Mouse (Mus musculus): Measurements from ENCODE around the gene Scd2. TPM values are rescaled to one million over a fixed set of nuclear protein-coding genes. Genes with fewer than 3 reads are reported as not detected.
A peak's percentile ranks its signal among the peaks of the same experiment; 100 is the strongest.

Gene Scd2
- polyA plus RNA-seq, 1 experiment from 2014 or later: 298 TPM

GRCm38 (mm10) chr19:44265300-44265699, 28.2 kb upstream of the Scd2 start:
- no peaks in the 10 kb centered on the region for H3K4me1 ChIP-seq (ENCODE audit: control insufficient read depth, insufficient read depth, low read length)
- ATAC-seq (replicated peaks; ENCODE audit: insufficient number of reproducible peaks, low FRiP score, low TSS enrichment, low read depth): no peak
- H3K27me3 ChIP-seq (ENCODE audit: control insufficient read depth, insufficient read depth, low read length): no peaks in the 10 kb centered on the region
- DNase-seq (ENCODE audit: low spot score): no peak
- H3K4me2 ChIP-seq (ENCODE audit: low read depth, low read length): no peak overlapping the region
- no peaks in the 10 kb centered on the region for H3K9me3 ChIP-seq (replicated peaks; ENCODE audit: control insufficient read depth, low read length)
- no peaks in the 10 kb centered on the region for H3K36me3 ChIP-seq (replicated peaks; ENCODE audit: control insufficient read depth, insufficient read depth, low read depth, low read length)
- WGBS: 56% methylated on average over 7 of the region's 7 CpGs
- no peak overlapping the region for H3K9ac ChIP-seq (replicated peaks; ENCODE audit: low read length)
- H3K4me3 ChIP-seq (ENCODE audit: low read depth, low read length): no peak overlapping the region
- H3K27ac ChIP-seq (replicated peaks; ENCODE audit: low read depth, low read length): no peak overlapping the region

GRCm38 (mm10) chr19:44265911-44266337, 27.6 kb upstream of the Scd2 start:
- 39% methylated on average over 5 of the region's 5 CpGs for WGBS
- H3K27ac ChIP-seq (replicated peaks; ENCODE audit: low read depth, low read length): no peak overlapping the region
- H3K9ac ChIP-seq (replicated peaks; ENCODE audit: low read length): no peak overlapping the region
- no peaks in the 10 kb centered on the region for H3K4me1 ChIP-seq (ENCODE audit: control insufficient read depth, insufficient read depth, low read length)
- H3K9me3 ChIP-seq (replicated peaks; ENCODE audit: control insufficient read depth, low read length): no peaks in the 10 kb centered on the region
- H3K27me3 ChIP-seq (ENCODE audit: control insufficient read depth, insufficient read depth, low read length): no peaks in the 10 kb centered on the region
- no peak for DNase-seq (ENCODE audit: low spot score)
- H3K4me3 ChIP-seq (ENCODE audit: low read depth, low read length): no peak overlapping the region
- H3K4me2 ChIP-seq (ENCODE audit: low read depth, low read length): no peak overlapping the region
- no peak for ATAC-seq (replicated peaks; ENCODE audit: insufficient number of reproducible peaks, low FRiP score, low TSS enrichment, low read depth)
- no peaks in the 10 kb centered on the region for H3K36me3 ChIP-seq (replicated peaks; ENCODE audit: control insufficient read depth, insufficient read depth, low read depth, low read length)

- no peak; the same call in 1 of the 2 replicates for ATAC-seq (replicated peaks; ENCODE audit: insufficient number of reproducible peaks, low FRiP score, low TSS enrichment, low read depth)
- peak overlapping the region; percentile 42 for H3K4me3 ChIP-seq (ENCODE audit: low read depth, low read length)
- no peaks in the 10 kb centered on the region for H3K27me3 ChIP-seq (ENCODE audit: control insufficient read depth, insufficient read depth, low read length)
- WGBS: 5% methylated on average over 6 of the region's 6 CpGs
- H3K9me3 ChIP-seq (replicated peaks; ENCODE audit: control insufficient read depth, low read length): no peaks in the 10 kb centered on the region
- H3K4me2 ChIP-seq (ENCODE audit: low read depth, low read length): peak overlapping the region; percentile 78
- H3K4me1 ChIP-seq (ENCODE audit: control insufficient read depth, insufficient read depth, low read length): no peaks in the 10 kb centered on the region
- no peaks in the 10 kb centered on the region for H3K36me3 ChIP-seq (replicated peaks; ENCODE audit: control insufficient read depth, insufficient read depth, low read depth, low read length)
- peak; percentile 51 for DNase-seq (ENCODE audit: low spot score)
- peak overlapping the region; percentile 75 for H3K9ac ChIP-seq (replicated peaks; ENCODE audit: low read length)
- peak overlapping the region; percentile 86 for H3K27ac ChIP-seq (replicated peaks; ENCODE audit: low read depth, low read length)
These were observed 27.0 kb upstream of the Scd2 start for GRCm38 (mm10) chr19:44266458-44266823.

GRCm38 (mm10) chr19:44266824-44267498, 26.5 kb upstream of the Scd2 start:
- WGBS: under 1% methylated on average over 43 of the region's 43 CpGs
- no peaks in the 10 kb centered on the region for H3K9me3 ChIP-seq (replicated peaks; ENCODE audit: control insufficient read depth, low read length)
- H3K4me2 ChIP-seq (ENCODE audit: low read depth, low read length): peak overlapping the region; percentile 78
- DNase-seq (ENCODE audit: low spot score) (peak; percentile 94), ATAC-seq (replicated peaks; ENCODE audit: insufficient number of reproducible peaks, low FRiP score, low TSS enrichment, low read depth) (peak; percentile 99)
- H3K4me3 ChIP-seq (ENCODE audit: low read depth, low read length): peak overlapping the region; percentile 42
- H3K9ac ChIP-seq (replicated peaks; ENCODE audit: low read length): peak overlapping the region; percentile 75
- H3K36me3 ChIP-seq (replicated peaks; ENCODE audit: control insufficient read depth, insufficient read depth, low read depth, low read length): no peaks in the 10 kb centered on the region
- H3K4me1 ChIP-seq (ENCODE audit: control insufficient read depth, insufficient read depth, low read length): no peaks in the 10 kb centered on the region
- peak overlapping the region; percentile 86 for H3K27ac ChIP-seq (replicated peaks; ENCODE audit: low read depth, low read length)
- H3K27me3 ChIP-seq (ENCODE audit: control insufficient read depth, insufficient read depth, low read length): no peaks in the 10 kb centered on the region

- DNase-seq (ENCODE audit: low spot score) (no peak), ATAC-seq (replicated peaks; ENCODE audit: insufficient number of reproducible peaks, low FRiP score, low TSS enrichment, low read depth) (no peak)
- peak overlapping the region; percentile 78 for H3K4me2 ChIP-seq (ENCODE audit: low read depth, low read length)
- H3K9me3 ChIP-seq (replicated peaks; ENCODE audit: control insufficient read depth, low read length): no peaks in the 10 kb centered on the region
- peak overlapping the region; percentile 75 for H3K9ac ChIP-seq (replicated peaks; ENCODE audit: low read length)
- no peaks in the 10 kb centered on the region for H3K36me3 ChIP-seq (replicated peaks; ENCODE audit: control insufficient read depth, insufficient read depth, low read depth, low read length)
- H3K27me3 ChIP-seq (ENCODE audit: control insufficient read depth, insufficient read depth, low read length): no peaks in the 10 kb centered on the region
- no peaks in the 10 kb centered on the region for H3K4me1 ChIP-seq (ENCODE audit: control insufficient read depth, insufficient read depth, low read length)
- 11% methylated on average over 18 of the region's 18 CpGs for WGBS
- peak overlapping the region; percentile 42 for H3K4me3 ChIP-seq (ENCODE audit: low read depth, low read length)
- peak overlapping the region; percentile 86 for H3K27ac ChIP-seq (replicated peaks; ENCODE audit: low read depth, low read length)
These were observed 25.9 kb upstream of the Scd2 start for GRCm38 (mm10) chr19:44267499-44268002.

- no peaks in the 10 kb centered on the region for H3K4me1 ChIP-seq (ENCODE audit: control insufficient read depth, insufficient read depth, low read length)
- WGBS: 85% methylated on average over 4 of the region's 4 CpGs
- no peak for ATAC-seq (replicated peaks; ENCODE audit: insufficient number of reproducible peaks, low FRiP score, low TSS enrichment, low read depth)
These were observed 19.8 kb upstream of the Scd2 start for GRCm38 (mm10) chr19:44273711-44274110.

GRCm38 (mm10) chr19:44274452-44274851, 19.0 kb upstream of the Scd2 start:
- 90% methylated on average over 4 of the region's 4 CpGs for WGBS
- H3K4me2 ChIP-seq (ENCODE audit: low read depth, low read length): no peak overlapping the region
- ATAC-seq (replicated peaks; ENCODE audit: insufficient number of reproducible peaks, low FRiP score, low TSS enrichment, low read depth): no peak
- no peaks in the 10 kb centered on the region for H3K36me3 ChIP-seq (replicated peaks; ENCODE audit: control insufficient read depth, insufficient read depth, low read depth, low read length)
- H3K4me1 ChIP-seq (ENCODE audit: control insufficient read depth, insufficient read depth, low read length): no peaks in the 10 kb centered on the region
- no peak overlapping the region for H3K27ac ChIP-seq (replicated peaks; ENCODE audit: low read depth, low read length)
- DNase-seq (ENCODE audit: low spot score): no peak
- H3K4me3 ChIP-seq (ENCODE audit: low read depth, low read length): no peak overlapping the region
- no peaks in the 10 kb centered on the region for H3K27me3 ChIP-seq (ENCODE audit: control insufficient read depth, insufficient read depth, low read length)
- no peaks in the 10 kb centered on the region for H3K9me3 ChIP-seq (replicated peaks; ENCODE audit: control insufficient read depth, low read length)
- no peak overlapping the region for H3K9ac ChIP-seq (replicated peaks; ENCODE audit: low read length)

More at GRCm38 (mm10) chr19:44273711-44274110, 19.8 kb upstream of the Scd2 start:
- Histone ChIP-seq H3K27ac (replicated peaks; ENCODE audit: low read depth, low read length) (no peak overlapping the region), H3K4me3 (ENCODE audit: low read depth, low read length) (no peak overlapping the region), H3K27me3 (ENCODE audit: control insufficient read depth, insufficient read depth, low read length) (no peaks in the 10 kb centered on the region), H3K4me2 (ENCODE audit: low read depth, low read length) (no peak overlapping the region), H3K9ac (replicated peaks; ENCODE audit: low read length) (no peak overlapping the region), H3K9me3 (replicated peaks; ENCODE audit: control insufficient read depth, low read length) (no peaks in the 10 kb centered on the region), H3K36me3 (replicated peaks; ENCODE audit: control insufficient read depth, insufficient read depth, low read depth, low read length) (no peaks in the 10 kb centered on the region)
- DNase-seq (ENCODE audit: low spot score): no peak

GRCm38 (mm10) chr19:44275418-44275817, 18.1 kb upstream of the Scd2 start:
- ATAC-seq (replicated peaks; ENCODE audit: insufficient number of reproducible peaks, low FRiP score, low TSS enrichment, low read depth) (no peak), DNase-seq (ENCODE audit: low spot score) (no peak)
- Histone ChIP-seq H3K27ac (replicated peaks; ENCODE audit: low read depth, low read length) (no peak overlapping the region), H3K9ac (replicated peaks; ENCODE audit: low read length) (no peak overlapping the region), H3K4me2 (ENCODE audit: low read depth, low read length) (no peak overlapping the region), H3K27me3 (ENCODE audit: control insufficient read depth, insufficient read depth, low read length) (no peaks in the 10 kb centered on the region), H3K4me3 (ENCODE audit: low read depth, low read length) (no peak overlapping the region), H3K4me1 (ENCODE audit: control insufficient read depth, insufficient read depth, low read length) (no peaks in the 10 kb centered on the region), H3K9me3 (replicated peaks; ENCODE audit: control insufficient read depth, low read length) (no peaks in the 10 kb centered on the region), H3K36me3 (replicated peaks; ENCODE audit: control insufficient read depth, insufficient read depth, low read depth, low read length) (no peaks in the 10 kb centered on the region)
- WGBS: 93% methylated on average over 1 of the region's 1 CpGs
